Mouse (Mus musculus): ENCODE data around the gene Oprm1. TPM values are rescaled to one million over a fixed set of nuclear protein-coding genes. Genes with fewer than 3 reads are reported as not detected.
"Not testable (repeated sequence)": the region's sequence is repeated elsewhere in the genome, so short reads cannot be mapped to it uniquely, and the experiment has no call there.

Gene Oprm1
- polyA plus RNA-seq, 1 experiment = 0.09 TPM

- no peaks in the 10 kb centered on the region for H3K27me3 ChIP-seq (ENCODE audit: control insufficient read depth, insufficient read depth, low read length)
- no peaks in the 10 kb centered on the region for H3K36me3 ChIP-seq (ENCODE audit: control insufficient read depth, insufficient read depth, low read length)
- TF ChIP-seq POLR2A (IDR thresholded peaks at IDR 0.05; ENCODE audit: control insufficient read depth, low read depth, low read length) = no peak
- no peak for TF ChIP-seq CTCF (IDR thresholded peaks at IDR 0.05; ENCODE audit: control insufficient read depth, insufficient read depth, insufficient replicate concordance, low read depth, low read length)
- H3K4me3 ChIP-seq (ENCODE audit: control insufficient read depth, low read depth, low read length) = no peak overlapping the region
- H3K4me1 ChIP-seq (ENCODE audit: control insufficient read depth, insufficient read depth, low read length) = no peaks in the 10 kb centered on the region
- H3K27ac ChIP-seq (ENCODE audit: control insufficient read depth, insufficient read depth, low read depth, low read length) = no peak overlapping the region
These were observed 113.2 kb downstream of the Oprm1 start for GRCm38 (mm10) chr10:6871418-6872072.

GRCm38 (mm10) chr10:6873917-6874316 is 115.6 kb downstream of the Oprm1 start:
- TF ChIP-seq POLR2A (IDR thresholded peaks at IDR 0.05; ENCODE audit: control insufficient read depth, low read depth, low read length) (no peak), CTCF (IDR thresholded peaks at IDR 0.05; ENCODE audit: control insufficient read depth, insufficient read depth, insufficient replicate concordance, low read depth, low read length) (no peak)
- Histone ChIP-seq H3K36me3 (ENCODE audit: control insufficient read depth, insufficient read depth, low read length) (no peaks in the 10 kb centered on the region), H3K27me3 (ENCODE audit: control insufficient read depth, insufficient read depth, low read length) (no peaks in the 10 kb centered on the region), H3K27ac (ENCODE audit: control insufficient read depth, insufficient read depth, low read depth, low read length) (no peak overlapping the region), H3K4me3 (ENCODE audit: control insufficient read depth, low read depth, low read length) (no peak overlapping the region), H3K4me1 (ENCODE audit: control insufficient read depth, insufficient read depth, low read length) (no peaks in the 10 kb centered on the region)

- Histone ChIP-seq H3K27me3 (ENCODE audit: control insufficient read depth, insufficient read depth, low read length) (no peaks in the 10 kb centered on the region), H3K4me1 (ENCODE audit: control insufficient read depth, insufficient read depth, low read length) (no peaks in the 10 kb centered on the region), H3K36me3 (ENCODE audit: control insufficient read depth, insufficient read depth, low read length) (no peaks in the 10 kb centered on the region), H3K27ac (ENCODE audit: control insufficient read depth, insufficient read depth, low read depth, low read length) (no peak overlapping the region), H3K4me3 (ENCODE audit: control insufficient read depth, low read depth, low read length) (no peak overlapping the region)
- no peak for TF ChIP-seq POLR2A (IDR thresholded peaks at IDR 0.05; ENCODE audit: control insufficient read depth, low read depth, low read length)
- TF ChIP-seq CTCF (IDR thresholded peaks at IDR 0.05; ENCODE audit: control insufficient read depth, insufficient read depth, insufficient replicate concordance, low read depth, low read length) = no peak
These were observed 120.1 kb downstream of the Oprm1 start for GRCm38 (mm10) chr10:6878276-6878881.

GRCm38 (mm10) chr10:6882041-6882440 is 123.7 kb downstream of the Oprm1 start:
- not testable (repeated sequence) for H3K27ac ChIP-seq (ENCODE audit: control insufficient read depth, insufficient read depth, low read depth, low read length); H3K36me3 ChIP-seq (ENCODE audit: control insufficient read depth, insufficient read depth, low read length); H3K27me3 ChIP-seq (ENCODE audit: control insufficient read depth, insufficient read depth, low read length); H3K4me3 ChIP-seq (ENCODE audit: control insufficient read depth, low read depth, low read length); H3K4me1 ChIP-seq (ENCODE audit: control insufficient read depth, insufficient read depth, low read length)

- H3K27me3 ChIP-seq (ENCODE audit: control insufficient read depth, insufficient read depth, low read length) = no peaks in the 10 kb centered on the region
- no peaks in the 10 kb centered on the region for H3K4me1 ChIP-seq (ENCODE audit: control insufficient read depth, insufficient read depth, low read length)
- no peak overlapping the region for H3K27ac ChIP-seq (ENCODE audit: control insufficient read depth, insufficient read depth, low read depth, low read length)
- TF ChIP-seq CTCF (IDR thresholded peaks at IDR 0.05; ENCODE audit: control insufficient read depth, insufficient read depth, insufficient replicate concordance, low read depth, low read length) (no peak), POLR2A (IDR thresholded peaks at IDR 0.05; ENCODE audit: control insufficient read depth, low read depth, low read length) (no peak)
- H3K36me3 ChIP-seq (ENCODE audit: control insufficient read depth, insufficient read depth, low read length) = no peaks in the 10 kb centered on the region
- no peak overlapping the region for H3K4me3 ChIP-seq (ENCODE audit: control insufficient read depth, low read depth, low read length)
These were observed 127.2 kb downstream of the Oprm1 start for GRCm38 (mm10) chr10:6885460-6885859.

GRCm38 (mm10) chr10:6889640-6890245 is 131.4 kb downstream of the Oprm1 start:
- Histone ChIP-seq H3K36me3 (ENCODE audit: control insufficient read depth, insufficient read depth, low read length) (no peaks in the 10 kb centered on the region), H3K27ac (ENCODE audit: control insufficient read depth, insufficient read depth, low read depth, low read length) (no peak overlapping the region), H3K4me1 (ENCODE audit: control insufficient read depth, insufficient read depth, low read length) (no peaks in the 10 kb centered on the region), H3K4me3 (ENCODE audit: control insufficient read depth, low read depth, low read length) (no peak overlapping the region), H3K27me3 (ENCODE audit: control insufficient read depth, insufficient read depth, low read length) (no peaks in the 10 kb centered on the region)
- no peak for TF ChIP-seq CTCF (IDR thresholded peaks at IDR 0.05; ENCODE audit: control insufficient read depth, insufficient read depth, insufficient replicate concordance, low read depth, low read length)
- TF ChIP-seq POLR2A (IDR thresholded peaks at IDR 0.05; ENCODE audit: control insufficient read depth, low read depth, low read length) = no peak

GRCm38 (mm10) chr10:6890348-6891009 is 132.2 kb downstream of the Oprm1 start:
- Histone ChIP-seq H3K27me3 (ENCODE audit: control insufficient read depth, insufficient read depth, low read length) (no peaks in the 10 kb centered on the region), H3K4me1 (ENCODE audit: control insufficient read depth, insufficient read depth, low read length) (no peaks in the 10 kb centered on the region), H3K4me3 (ENCODE audit: control insufficient read depth, low read depth, low read length) (no peak overlapping the region), H3K27ac (ENCODE audit: control insufficient read depth, insufficient read depth, low read depth, low read length) (no peak overlapping the region), H3K36me3 (ENCODE audit: control insufficient read depth, insufficient read depth, low read length) (no peaks in the 10 kb centered on the region)
- TF ChIP-seq POLR2A (IDR thresholded peaks at IDR 0.05; ENCODE audit: control insufficient read depth, low read depth, low read length) = no peak
- TF ChIP-seq CTCF (IDR thresholded peaks at IDR 0.05; ENCODE audit: control insufficient read depth, insufficient read depth, insufficient replicate concordance, low read depth, low read length) = no peak

Measured in testis, adult 2 months (tissue).